Mouse (Mus musculus) hindbrain, embryonic 14.5 days (tissue): Measurements from ENCODE around the gene Casp8ap2. TPM values are rescaled to one million over a fixed set of nuclear protein-coding genes. Genes with fewer than 3 reads are reported as not detected.

ENCODE experiments used
- ATAC-seq: fragments of 200-750 bp; cut with Nextera tagmentation; 2 replicates; pipeline ENCODE4 v1.8.0; 2017; ENCODE audit warnings: moderate number of reproducible peaks, mild to moderate bottlenecking, moderate TSS enrichment, moderate library complexity; ENCODE audit not compliant: low FRiP score
- DNase-seq: peaks from one replicate; pipeline ENCODE4 v3.0.0-alpha.2; 2015; ENCODE audit warnings: low spot score
- H3K27ac ChIP-seq: fragments of 300-500 bp; sonication (generic); 2 replicates; pipeline ENCODE4 v1.5.1; 2014; ENCODE audit warnings: mild to moderate bottlenecking, moderate library complexity
- H3K27me3 ChIP-seq: fragments of 300-500 bp; sonication (generic); 2 replicates; pipeline ENCODE4 v1.6.1; 2014; ENCODE audit warnings: mild to moderate bottlenecking, low read length, mixed read lengths; ENCODE audit not compliant: control insufficient read depth, insufficient read depth
- H3K36me3 ChIP-seq: fragments of 300-500 bp; sonication (generic); replicated peaks from 2 replicates; pipeline ENCODE4 v1.6.1; 2014; ENCODE audit not compliant: control insufficient read depth, insufficient read depth
- H3K4me1 ChIP-seq: fragments of 300-500 bp; sonication (generic); replicated peaks from 2 replicates; pipeline ENCODE4 v1.6.1; 2014; ENCODE audit warnings: antibody characterized with exemption, low read length, mixed read lengths; ENCODE audit not compliant: control insufficient read depth, insufficient read depth
- H3K4me2 ChIP-seq: fragments of 300-500 bp; sonication (generic); replicated peaks from 2 replicates; pipeline ENCODE4 v1.6.1; 2014; ENCODE audit warnings: mild to moderate bottlenecking, moderate library complexity
- H3K4me3 ChIP-seq: fragments of 300-500 bp; sonication (generic); replicated peaks from 2 replicates; pipeline ENCODE4 v1.5.1; 2014; ENCODE audit warnings: mild to moderate bottlenecking, low read length
- H3K9ac ChIP-seq: fragments of 300-500 bp; sonication (generic); 2 replicates; pipeline ENCODE4 v1.6.1; 2014
- H3K9me3 ChIP-seq: fragments of 300-500 bp; sonication (generic); 2 replicates; pipeline ENCODE4 v1.6.1; 2016; ENCODE audit warnings: low read length; ENCODE audit not compliant: control insufficient read depth
- WGBS: fragments of 180-500 bp; shearing (Covaris S2); extraction: QIAGEN DNeasy Blood & Tissue Kit; methylation state at CpG from one replicate; pipeline ENCODE4 v1.1.7; 2014; 5-methylcytosine and 5-hydroxymethylcytosine counted together
- polyA plus RNA-seq: library from polyadenylated mRNA; unstranded; fragments of >200 nt; fragmentation: Nextera tagmentation; extraction: Ambion mirVana; gene quantifications from 2 replicates; pipeline ENCODE4 v1.2.1, GENCODE M21; 2014

The Casp8ap2 gene
- polyA plus RNA-seq, 1 experiment from 2014 or later, result 34.6 TPM

- H3K4me1 ChIP-seq, result no peaks in the 10 kb centered on the region
- no peaks in the 10 kb centered on the region for H3K27me3 ChIP-seq
- peaks cover 92% of the 10 kb centered on the region for H3K36me3 ChIP-seq
- H3K4me2 ChIP-seq, result no peak overlapping the region
- no peak overlapping the region for H3K27ac ChIP-seq
- DNase-seq (no peak), ATAC-seq (no peak)
- H3K9me3 ChIP-seq, result no peaks in the 10 kb centered on the region
- no peak overlapping the region for H3K9ac ChIP-seq
- no peak overlapping the region for H3K4me3 ChIP-seq
- WGBS, result 86% methylated on average over 6 of the region's 6 CpGs
These were observed 67.9 kb downstream of the Casp8ap2 start for GRCm38 (mm10) chr4:32683061-32683582.

Other genes starting within 250 kb of the Casp8ap2 start
- gene Gja10, start 12.7 kb upstream of the Casp8ap2 start, polyA plus RNA-seq, result 0.22 TPM in 1 of 2 replicates, not detected in the other
- gene Mdn1, start 41.7 kb downstream of the Casp8ap2 start, polyA plus RNA-seq, result 19.8 and 23.3 TPM in 2 replicates
- 100 and 120 TPM in 2 replicates for gene Lyrm2, start 184.8 kb downstream of the Casp8ap2 start, polyA plus RNA-seq